Mouse (Mus musculus): ENCODE results near the gene Ppih.
"Not testable (repeated sequence)": the region's sequence is repeated elsewhere in the genome, so short reads cannot be mapped to it uniquely, and the experiment has no call there.

Gene Ppih

GRCm38 (mm10) chr4:119292771-119293573 lies 27.4 kb downstream of the Ppih start:
- in situ Hi-C loops (cut with MseI, MboI) = no loop called here

DNA sequence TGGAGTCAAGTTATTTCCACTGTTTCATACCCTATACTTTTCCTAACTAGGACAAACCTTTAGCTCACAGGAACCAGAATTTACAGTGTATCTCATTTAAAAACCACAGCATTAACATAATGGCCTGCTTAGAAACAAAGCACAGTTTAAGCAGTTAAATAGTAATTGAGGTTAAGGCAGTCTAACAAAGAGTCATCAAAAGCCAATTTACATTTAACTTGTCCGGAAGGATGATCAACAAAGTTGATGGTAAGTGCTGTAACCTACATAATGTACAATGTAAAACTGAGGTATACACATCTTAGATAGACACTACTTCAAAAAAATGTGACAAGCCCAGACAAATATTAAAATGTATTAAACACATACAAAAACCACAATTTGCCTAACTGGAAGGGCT lies 28.4 kb downstream of the Ppih start:
- in situ Hi-C loops (cut with MseI, MboI) = no loop called here

DNA sequence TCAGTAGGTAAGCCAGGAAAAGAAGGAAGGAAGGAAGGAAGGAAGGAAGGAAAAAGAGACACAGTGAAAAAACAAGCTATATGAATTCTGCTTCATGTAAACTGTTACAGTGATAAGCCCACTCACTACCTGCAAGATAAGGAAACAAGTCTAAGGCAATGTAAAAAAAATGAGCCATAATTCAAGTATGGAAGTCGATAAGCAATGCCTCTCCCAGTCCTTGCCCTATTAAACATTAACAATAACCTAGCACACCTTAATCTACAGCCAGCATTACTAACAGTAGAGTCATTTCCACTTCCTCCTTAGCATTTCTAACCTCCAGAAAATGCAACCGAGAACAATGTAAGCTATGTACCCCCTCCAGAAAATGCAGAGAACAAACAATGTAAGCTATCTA lies 35.0 kb downstream of the Ppih start:
- in situ Hi-C loops (cut with MseI, MboI) = no loop called here

- in situ Hi-C loops (cut with MseI, MboI) = no loop called here
Observed at GRCm38 (mm10) chr4:119284861-119285260, 35.5 kb downstream of the Ppih start.

- in situ Hi-C loops (cut with MseI, MboI) = not testable (repeated sequence)
Observed at GRCm38 (mm10) chr4:119278784-119279183, 41.6 kb downstream of the Ppih start.

DNA sequence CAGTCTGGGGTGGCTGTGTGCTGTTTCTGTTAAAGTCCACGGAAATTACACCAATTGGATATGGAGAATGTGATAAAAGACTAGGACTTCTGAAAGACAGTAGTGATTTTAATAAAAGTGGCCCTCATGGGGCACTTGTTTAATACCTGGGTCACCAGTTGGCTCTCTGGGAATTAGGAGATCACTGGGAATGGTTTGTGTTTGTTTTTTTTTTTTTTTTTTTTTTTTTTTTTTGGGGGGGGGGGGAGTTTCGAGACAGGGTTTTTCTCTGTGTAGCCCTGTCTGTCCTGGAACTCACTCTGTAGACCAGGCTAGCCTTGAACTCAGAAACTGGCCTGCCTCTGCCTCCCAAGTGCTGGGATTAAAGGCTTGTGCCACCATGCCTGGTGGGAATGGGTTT lies 44.6 kb downstream of the Ppih start:
- in situ Hi-C loops (cut with MseI, MboI) = no loop called here

- in situ Hi-C loops (cut with MseI, MboI) = no loop called here
Observed at GRCm38 (mm10) chr4:119275226-119275625, 45.1 kb downstream of the Ppih start.

- in situ Hi-C loops (cut with MseI, MboI) = no loop called here
Observed at GRCm38 (mm10) chr4:119274627-119275026, 45.7 kb downstream of the Ppih start.

DNA sequence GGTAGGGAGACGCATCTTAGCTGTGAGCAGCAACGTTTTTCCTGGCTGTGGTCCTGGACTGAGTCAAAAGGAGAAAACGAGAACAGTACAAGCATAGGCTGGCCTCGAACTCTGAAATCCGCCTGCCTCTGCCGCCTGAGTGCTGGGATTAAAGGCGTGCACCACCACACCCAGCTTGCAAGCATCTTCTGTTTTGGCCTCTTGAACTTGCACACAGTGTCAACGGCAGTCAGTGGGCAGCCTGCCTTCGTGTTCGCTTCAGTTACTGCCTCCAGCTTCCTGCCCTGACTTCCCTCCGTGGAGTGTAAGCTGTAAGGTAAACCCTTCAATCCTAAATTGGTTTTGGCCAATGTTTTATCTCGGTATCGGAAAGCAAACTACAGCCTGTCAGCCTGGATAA lies 53.7 kb downstream of the Ppih start:
- in situ Hi-C loops (cut with MseI, MboI) = no loop called here

GRCm38 (mm10) chr4:119263459-119263858 lies 56.9 kb downstream of the Ppih start:
- in situ Hi-C loops (cut with MseI, MboI) = no loop called here

DNA sequence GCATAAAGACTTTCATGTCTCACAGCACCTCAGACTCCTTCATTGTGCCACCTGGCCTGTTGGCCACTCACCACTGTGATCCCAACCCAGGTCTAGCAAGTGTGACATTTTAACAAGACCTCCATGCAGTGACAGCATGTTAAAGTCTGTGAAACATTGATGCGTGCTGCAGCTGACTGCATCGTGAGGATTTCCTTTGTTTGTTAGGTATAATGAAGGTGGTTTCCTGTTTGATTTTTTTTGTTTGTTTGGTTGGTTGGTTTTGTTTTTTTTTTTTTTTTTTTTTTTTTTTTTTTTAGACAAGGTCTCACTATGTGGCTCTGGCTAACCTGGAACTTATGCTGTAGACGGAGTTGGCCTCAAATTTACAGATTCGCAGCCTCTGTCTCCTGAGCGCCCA lies 57.9 kb downstream of the Ppih start:
- in situ Hi-C loops (cut with MseI, MboI) = no loop called here

- in situ Hi-C loops (cut with MseI, MboI) = no loop called here
Observed at GRCm38 (mm10) chr4:119261087-119261713, 59.1 kb downstream of the Ppih start.

DNA sequence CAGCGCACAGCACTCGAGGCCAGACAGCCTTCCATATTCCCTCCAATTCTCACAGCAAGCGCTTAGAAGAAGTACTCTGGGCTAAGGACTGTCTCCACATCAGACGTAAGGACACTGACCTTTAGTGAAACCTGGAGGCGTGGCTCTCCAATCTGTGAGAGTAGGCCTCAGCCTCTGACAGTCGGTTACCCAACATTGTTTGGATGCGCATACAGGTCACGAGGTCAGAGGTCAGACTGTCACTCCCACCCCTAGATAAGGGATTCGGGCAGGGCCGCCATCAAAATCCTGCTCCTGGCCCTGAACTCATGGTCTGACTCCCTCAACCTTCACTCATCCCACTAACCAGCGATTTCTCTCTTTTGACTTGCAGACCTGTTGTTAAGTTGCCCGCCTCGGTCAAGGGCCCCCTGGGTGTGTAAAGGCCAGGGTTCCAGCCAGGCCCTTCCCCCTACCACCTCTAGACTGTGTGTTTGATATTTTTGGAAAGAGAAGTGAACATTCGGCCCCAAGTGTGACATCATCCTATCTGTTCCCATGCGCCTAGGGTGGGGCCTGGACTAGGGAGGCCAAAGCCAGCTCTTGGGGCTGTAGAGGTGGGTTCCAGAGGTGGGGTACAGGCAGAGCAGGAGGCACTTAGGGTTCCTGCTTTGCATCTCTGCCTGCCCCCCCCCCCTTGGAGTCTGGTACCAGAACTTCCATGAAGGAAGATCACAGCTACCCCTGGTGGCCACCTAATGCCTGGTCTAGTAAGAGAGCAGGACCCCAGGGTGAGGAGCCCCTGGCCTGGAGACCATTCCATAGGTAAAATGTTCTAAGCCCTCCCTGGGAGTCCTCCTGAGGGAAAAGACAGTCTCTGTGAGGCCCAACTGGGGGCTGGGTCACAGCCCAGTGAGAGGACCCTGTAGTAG lies 60.7 kb downstream of the Ppih start:
- in situ Hi-C loops (cut with MseI, MboI) = no loop called here

- in situ Hi-C loops (cut with MseI, MboI) = no loop called here
Observed at GRCm38 (mm10) chr4:119257083-119257482, 63.3 kb downstream of the Ppih start.

DNA sequence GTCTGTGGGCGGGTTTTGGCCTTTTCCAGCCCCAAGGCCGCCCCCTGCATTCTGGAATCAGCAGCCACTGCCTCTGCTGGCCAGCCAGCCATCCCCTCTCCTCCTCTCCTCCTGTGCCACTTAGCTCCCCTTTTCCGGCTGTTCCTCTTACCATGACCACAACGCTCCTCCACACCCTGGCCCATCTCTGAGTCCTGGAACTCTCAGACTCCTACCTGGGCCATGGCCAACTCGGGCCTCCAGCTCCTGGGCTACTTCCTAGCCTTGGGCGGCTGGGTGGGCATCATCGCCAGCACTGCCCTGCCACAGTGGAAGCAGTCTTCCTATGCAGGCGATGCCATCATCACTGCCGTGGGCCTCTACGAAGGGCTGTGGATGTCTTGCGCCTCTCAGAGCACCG lies 65.0 kb downstream of the Ppih start, which contains the start of gene Cldn19:
Cldn19 (plus strand) TSS at position 64 of the 400 bp plus-strand sequence.
- in situ Hi-C loops (cut with MseI, MboI) = no loop called here

DNA sequence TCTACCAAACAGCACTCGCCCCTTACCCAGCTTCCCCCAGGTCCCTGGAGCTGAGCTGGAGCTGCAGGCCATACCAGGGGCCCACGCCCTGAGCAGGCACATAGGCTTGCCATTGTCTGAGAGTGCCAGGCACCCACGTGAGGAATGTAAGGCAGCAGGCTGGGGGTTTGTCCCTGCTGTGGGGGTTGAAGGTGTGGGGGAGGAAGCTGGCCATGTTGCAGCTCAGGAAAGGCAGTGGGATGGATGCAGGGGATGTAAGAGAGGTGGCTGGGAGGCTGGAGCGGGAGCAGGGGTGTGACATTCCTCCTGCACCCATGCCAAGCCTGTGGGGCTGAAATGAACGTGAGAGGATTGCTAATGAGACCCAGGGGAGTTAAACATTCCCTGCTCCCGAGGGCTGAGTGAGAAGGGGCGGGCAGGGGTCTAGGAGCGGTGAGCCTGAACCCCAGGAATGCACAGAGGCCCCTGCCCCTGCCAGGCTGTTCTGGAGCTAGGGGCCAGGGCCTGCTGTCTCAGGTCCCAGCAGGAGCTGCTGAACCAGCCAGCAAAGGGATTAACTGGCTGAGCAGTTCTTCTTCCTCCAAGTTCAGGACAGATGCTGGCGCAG lies 66.2 kb downstream of the Ppih start:
- in situ Hi-C loops (cut with MseI, MboI) = no loop called here

DNA sequence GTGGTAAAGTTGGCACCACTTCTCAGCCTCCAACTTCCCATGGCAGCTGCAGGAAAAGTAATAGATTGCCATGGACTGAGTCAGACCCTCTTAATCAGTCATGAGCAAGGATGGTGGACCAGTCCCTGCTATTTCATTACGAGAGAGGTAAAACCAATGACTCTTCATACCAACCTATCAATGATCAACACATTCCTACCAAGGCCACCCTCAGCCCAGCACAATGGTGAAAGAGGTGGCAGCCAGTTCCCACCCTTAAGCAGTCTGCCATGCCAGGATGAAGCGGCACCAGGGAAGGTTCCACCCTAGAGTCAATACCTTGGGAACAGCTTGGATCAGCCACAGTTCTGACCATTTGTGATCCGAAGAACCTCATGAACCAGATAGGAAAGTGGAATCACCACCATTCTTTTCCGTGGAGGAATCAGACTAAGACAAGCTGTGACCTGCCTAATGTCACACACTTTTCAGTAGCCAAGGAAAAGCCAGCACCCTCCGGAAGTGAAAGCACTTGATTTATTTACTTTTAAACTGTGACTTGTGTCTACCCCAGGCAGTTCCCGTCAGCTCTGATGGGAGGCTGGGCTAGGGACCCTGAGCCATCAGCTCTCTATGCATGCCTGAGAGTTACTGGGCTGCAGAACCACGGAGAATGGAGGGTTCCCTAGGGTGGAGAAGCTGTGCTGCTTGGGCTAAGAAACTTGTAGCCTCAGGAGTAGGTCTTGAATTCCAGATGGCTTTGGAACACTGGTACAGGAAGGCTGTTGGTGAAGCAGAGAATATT lies 68.1 kb downstream of the Ppih start:
- in situ Hi-C loops (cut with MseI, MboI) = no loop called here

All from mouse trophoblast stem cell (cell line).